Mouse (Mus musculus) heart, adult 2 months (tissue): ENCODE measurements around the gene Pmpca. TPM values are rescaled to one million over a fixed set of nuclear protein-coding genes. Genes with fewer than 3 reads are reported as not detected.

Experiments
- DNase-seq, 2 experiments: peaks; one replicate each; pipeline ENCODE4 v3.0.0; 2021
- H3K27ac ChIP-seq: fragments of 200-600 bp; 2 replicates; pipeline ENCODE4 v1.8.1; 2022
- H3K27me3 ChIP-seq: fragments of 200-500 bp; 2 replicates; pipeline ENCODE4 v1.6.1; 2012; ENCODE audit warnings: mild to moderate bottlenecking, low read length, inconsistent platforms, mixed read lengths; ENCODE audit not compliant: control insufficient read depth, insufficient read depth
- H3K36me3 ChIP-seq: fragments of 200-500 bp; 2 replicates; pipeline ENCODE4 v1.6.1; 2012; ENCODE audit warnings: low read length, inconsistent platforms; ENCODE audit not compliant: control insufficient read depth, insufficient read depth
- H3K4me1 ChIP-seq: fragments of 200-500 bp; 2 replicates; pipeline ENCODE4 v1.6.1; 2011; ENCODE audit warnings: low read length; ENCODE audit not compliant: control insufficient read depth, insufficient read depth
- H3K4me3 ChIP-seq: fragments of 200-600 bp; 2 replicates; pipeline ENCODE4 v1.8.1; 2022
- H3K79me2 ChIP-seq: fragments of 200-500 bp; replicated peaks from 2 replicates; pipeline ENCODE4 v1.6.1; 2012; ENCODE audit warnings: mild to moderate bottlenecking, inconsistent platforms, low read length, moderate library complexity, mixed read lengths; ENCODE audit not compliant: control insufficient read depth, insufficient read depth
- H3K9ac ChIP-seq: fragments of 200-500 bp; 2 replicates; pipeline ENCODE4 v1.6.1; 2012; ENCODE audit warnings: low read depth, mild to moderate bottlenecking, control low read depth, inconsistent platforms, low read length, mixed read lengths
- CTCF ChIP-seq: fragments of 200-600 bp; IDR thresholded peaks from 2 replicates; pipeline ENCODE4 v1.8.1; 2022; ENCODE audit warnings: antibody characterized with exemption, mild to moderate bottlenecking, moderate library complexity
- EP300 ChIP-seq: fragments of 200-500 bp; IDR thresholded peaks from 2 replicates; pipeline ENCODE4 v1.6.1; 2011; ENCODE audit warnings: low read depth, low read length, control low read depth; ENCODE audit not compliant: insufficient read depth
- POLR2A ChIP-seq: fragments of 200-500 bp; IDR thresholded peaks from 2 replicates; pipeline ENCODE4 v1.6.1; 2011; ENCODE audit warnings: mild to moderate bottlenecking, low read depth, low read length, control low read depth; ENCODE audit not compliant: insufficient read depth
- WGBS: fragments of 180-500 bp; shearing (Covaris S2); methylation state at CpG from one replicate; pipeline ENCODE4 v1.1.7; 2018; 5-methylcytosine and 5-hydroxymethylcytosine counted together
- intact Hi-C: fragments of 180-260 bp; cut with DNase I; formaldehyde crosslinking; loops from one replicate; pipeline ENCODE4 v1.15.1; 2025
- polyA plus RNA-seq: library from polyadenylated mRNA; depleted of rRNA; stranded (reverse); fragments of >200 nt; gene quantifications from 2 replicates; pipeline ENCODE4 v1.2.3, GENCODE M21; 2012
- total RNA-seq, 2 experiments: library from RNA; stranded (reverse); gene quantifications; 2 replicates each; pipeline ENCODE4 v1.2.3; 2021

The Pmpca gene
- total and polyA plus RNA-seq, 3 experiments: 69.1 to 160 (median 139) TPM

DNA sequence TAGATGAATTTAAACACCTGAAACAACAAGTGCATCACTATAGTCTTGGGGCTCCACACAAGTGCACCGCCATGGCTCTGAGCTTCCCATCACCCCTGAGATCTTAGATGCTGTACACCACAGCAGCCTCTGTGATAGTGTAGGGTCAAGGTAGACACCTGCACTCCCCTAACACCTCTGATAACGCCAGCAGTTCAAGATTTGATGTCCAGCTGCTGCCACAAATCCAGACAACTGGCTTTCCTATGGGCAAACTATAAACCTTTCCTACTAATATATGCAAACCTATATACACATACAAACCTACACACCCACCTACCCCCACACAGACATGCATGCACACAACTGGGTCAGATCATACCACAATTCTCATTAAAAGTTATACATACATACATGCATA, 35.4 kb downstream of the Pmpca start:
- Histone ChIP-seq H3K4me3 (no peak overlapping the region), H3K79me2 (no peaks in the 10 kb centered on the region), H3K36me3 (no peaks in the 10 kb centered on the region), H3K9ac (no peak overlapping the region), H3K4me1 (no peaks in the 10 kb centered on the region), H3K27ac (no peak overlapping the region), H3K27me3 (no peaks in the 10 kb centered on the region)
- no peak for DNase-seq
- 96% methylated on average over 2 of the region's 2 CpGs for WGBS
- intact Hi-C loops: no loop called here
- TF ChIP-seq POLR2A (no peak), EP300 (no peak), CTCF (no peak)

DNA sequence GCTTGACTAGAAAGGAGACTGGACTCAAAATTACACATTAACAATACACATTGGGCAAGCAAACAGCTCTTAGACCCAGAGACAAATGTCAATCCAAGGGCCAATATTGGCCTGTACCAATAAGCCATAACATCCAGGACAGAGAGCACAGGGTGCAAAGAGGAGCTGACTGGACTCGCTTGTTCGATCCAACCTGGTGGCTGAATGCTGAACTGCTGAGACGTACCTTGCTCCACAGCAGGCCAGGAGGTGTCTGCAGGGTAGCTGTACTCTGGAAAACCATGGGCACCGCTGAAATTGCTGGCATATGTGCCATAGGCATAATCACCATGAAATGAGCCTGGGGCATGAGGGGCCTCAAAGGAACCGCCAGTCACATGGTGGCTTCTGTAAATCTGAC, 40.7 kb downstream of the Pmpca start:
- no peak for DNase-seq
- Histone ChIP-seq H3K9ac (no peak overlapping the region), H3K4me3 (no peak overlapping the region), H3K79me2 (no peaks in the 10 kb centered on the region; the same call in 1 of the 2 replicates), H3K36me3 (no peaks in the 10 kb centered on the region), H3K27ac (no peak overlapping the region), H3K4me1 (no peaks in the 10 kb centered on the region), H3K27me3 (no peaks in the 10 kb centered on the region)
- no peak for TF ChIP-seq CTCF
- TF ChIP-seq EP300: no peak
- TF ChIP-seq POLR2A: no peak
- 91% methylated on average over 5 of the region's 5 CpGs for WGBS
- intact Hi-C loops: no loop called here

DNA sequence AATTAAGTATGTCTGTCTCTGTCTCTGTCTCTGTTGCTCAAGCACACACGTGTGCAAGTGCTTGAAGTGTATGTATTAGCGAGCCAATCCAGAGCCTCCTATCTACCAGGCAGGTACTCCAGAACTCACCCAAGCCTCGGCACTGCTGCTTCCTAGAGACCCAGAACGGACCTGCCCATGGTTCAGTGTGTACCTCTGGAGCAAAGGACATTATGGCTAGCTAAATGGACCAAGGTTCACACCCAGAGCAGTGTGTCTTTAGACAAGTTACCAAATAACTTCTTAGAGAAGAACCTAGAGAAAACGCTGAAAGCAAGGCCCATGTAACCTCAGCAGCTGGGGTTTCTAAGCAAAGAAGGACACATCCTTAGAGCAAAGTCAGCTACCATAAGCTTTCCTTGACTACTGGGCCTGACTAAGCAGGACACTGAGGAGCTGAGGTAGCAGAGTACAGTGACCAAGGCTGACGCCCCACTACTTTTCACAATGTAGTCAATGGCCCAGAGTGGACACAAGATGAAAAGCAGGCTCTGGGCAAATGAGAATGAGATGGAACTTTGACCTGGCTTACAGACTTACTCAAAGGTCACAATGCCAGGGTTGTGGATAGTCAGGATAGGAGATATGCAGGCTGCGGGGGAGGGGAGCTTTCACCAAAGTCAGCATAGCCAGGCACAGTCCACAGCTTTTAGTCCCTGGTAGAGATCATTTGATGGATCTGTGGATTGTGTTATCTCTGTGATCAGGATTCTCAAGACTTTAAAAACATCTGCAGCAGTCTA, 45.8 kb downstream of the Pmpca start:
- H3K27me3 ChIP-seq: no peaks in the 10 kb centered on the region
- DNase-seq: no peak
- peaks cover 4% of the 10 kb centered on the region; the same call in 1 of the 2 replicates for H3K36me3 ChIP-seq
- H3K9ac ChIP-seq: no peak overlapping the region
- H3K27ac ChIP-seq: no peak overlapping the region
- H3K4me1 ChIP-seq: peaks cover 2% of the 10 kb centered on the region; the same call in 1 of the 2 replicates
- intact Hi-C loops: no loop called here
- WGBS: 91% methylated on average over 7 of the region's 7 CpGs
- no peak for TF ChIP-seq POLR2A
- no peak for TF ChIP-seq EP300
- H3K79me2 ChIP-seq: peaks cover 3% of the 10 kb centered on the region; the same call in 1 of the 2 replicates
- no peak overlapping the region for H3K4me3 ChIP-seq

DNA sequence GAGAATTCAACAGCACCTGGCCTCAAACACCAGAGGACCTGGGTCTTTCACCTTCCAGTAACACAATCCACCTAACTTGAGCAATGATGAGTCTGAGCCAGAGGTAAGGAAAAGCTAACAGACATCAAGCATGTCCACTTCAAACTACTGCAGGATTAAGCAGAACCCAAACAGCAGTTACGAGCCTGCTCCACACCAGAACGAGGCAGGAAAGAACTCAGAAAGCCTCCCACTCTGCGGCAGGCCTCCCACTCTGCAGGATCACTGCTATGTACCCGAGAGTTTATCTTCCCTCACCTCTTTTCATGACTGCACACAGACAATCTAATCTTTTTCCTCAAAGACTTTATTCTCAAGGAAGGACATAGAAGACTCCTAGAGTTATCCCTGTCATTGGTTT, 48.1 kb downstream of the Pmpca start:
- TF ChIP-seq POLR2A: no peak
- TF ChIP-seq EP300: no peak
- TF ChIP-seq CTCF: no peak
- Histone ChIP-seq H3K4me1 (peaks cover 6% of the 10 kb centered on the region), H3K9ac (no peak overlapping the region), H3K27ac (no peak overlapping the region), H3K79me2 (peaks cover 3% of the 10 kb centered on the region), H3K36me3 (peaks cover 6% of the 10 kb centered on the region; the same call in 1 of the 2 replicates), H3K4me3 (no peak overlapping the region), H3K27me3 (no peaks in the 10 kb centered on the region)
- 38% methylated on average over 4 of the region's 4 CpGs for WGBS
- DNase-seq: no peak
- intact Hi-C loops: no loop called here

DNA sequence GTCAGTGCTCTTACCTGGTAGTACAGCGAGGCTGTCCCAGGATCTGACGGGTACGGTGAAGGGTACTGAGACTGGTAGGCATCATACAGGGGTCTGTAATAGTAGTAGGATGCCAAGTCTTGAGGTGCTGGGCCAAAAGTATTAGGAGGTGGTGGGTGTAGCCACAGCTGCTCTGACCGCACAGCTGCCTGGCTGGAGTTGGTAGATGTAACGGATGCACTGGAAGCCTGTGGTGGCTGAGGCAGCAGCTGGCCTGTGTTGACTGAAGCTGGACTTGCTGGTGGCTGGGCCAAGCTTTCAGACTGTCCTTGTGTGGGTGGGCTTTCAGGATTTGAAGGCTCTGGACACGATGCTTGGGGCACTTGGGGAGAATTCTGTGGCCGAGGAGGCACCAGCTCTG, 49.2 kb downstream of the Pmpca start:
- Histone ChIP-seq H3K79me2 (peaks cover 3% of the 10 kb centered on the region), H3K9ac (no peak overlapping the region), H3K36me3 (peaks cover 6% of the 10 kb centered on the region; the same call in 1 of the 2 replicates), H3K27me3 (no peaks in the 10 kb centered on the region), H3K4me3 (no peak overlapping the region), H3K4me1 (peaks cover 6% of the 10 kb centered on the region), H3K27ac (no peak overlapping the region)
- 79% methylated on average over 7 of the region's 7 CpGs for WGBS
- intact Hi-C loops: no loop called here
- no peak for DNase-seq
- TF ChIP-seq CTCF: no peak
- no peak for TF ChIP-seq EP300
- TF ChIP-seq POLR2A: no peak

DNA sequence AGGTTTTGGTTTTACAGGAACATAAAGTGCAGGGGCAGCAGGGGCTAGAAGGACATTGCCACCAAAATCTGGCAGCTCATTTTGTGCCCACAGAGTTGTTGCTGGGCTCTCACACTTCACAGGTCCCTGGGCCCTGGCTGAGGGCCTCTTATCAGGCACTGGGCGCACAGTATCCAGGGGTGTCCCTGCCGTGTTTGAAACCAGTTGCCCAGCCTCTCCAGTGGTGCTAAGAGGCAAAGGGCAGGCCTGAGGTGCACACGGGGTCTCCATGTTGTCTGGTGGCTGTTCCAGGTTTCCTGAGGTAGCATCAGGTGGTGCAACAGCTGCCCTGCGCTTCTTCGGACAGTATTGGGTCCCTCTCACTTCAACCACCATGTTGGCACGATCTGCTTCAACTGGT, 50.5 kb downstream of the Pmpca start:
- Histone ChIP-seq H3K27me3 (no peaks in the 10 kb centered on the region), H3K79me2 (peaks cover 3% of the 10 kb centered on the region), H3K4me1 (peaks cover 7% of the 10 kb centered on the region), H3K9ac (no peak overlapping the region), H3K36me3 (peaks cover 6% of the 10 kb centered on the region; the same call in 1 of the 2 replicates), H3K4me3 (no peak overlapping the region), H3K27ac (no peak overlapping the region)
- TF ChIP-seq CTCF (no peak), POLR2A (no peak), EP300 (no peak)
- 88% methylated on average over 6 of the region's 6 CpGs for WGBS
- DNase-seq: no peak
- intact Hi-C loops: loop anchor here (10.0 kb wide), 1 partner anchor 465 kb away; the partner anchor contains the start of gene Surf6
